Mouse (Mus musculus): ENCODE measurements at regions not wholly inside any gene's neighbourhood (a gene's known extent, or its start where the extent isn't known, plus 50 kb on each side); places are given as distances from the start of the nearest gene placed in this dataset.

DNA sequence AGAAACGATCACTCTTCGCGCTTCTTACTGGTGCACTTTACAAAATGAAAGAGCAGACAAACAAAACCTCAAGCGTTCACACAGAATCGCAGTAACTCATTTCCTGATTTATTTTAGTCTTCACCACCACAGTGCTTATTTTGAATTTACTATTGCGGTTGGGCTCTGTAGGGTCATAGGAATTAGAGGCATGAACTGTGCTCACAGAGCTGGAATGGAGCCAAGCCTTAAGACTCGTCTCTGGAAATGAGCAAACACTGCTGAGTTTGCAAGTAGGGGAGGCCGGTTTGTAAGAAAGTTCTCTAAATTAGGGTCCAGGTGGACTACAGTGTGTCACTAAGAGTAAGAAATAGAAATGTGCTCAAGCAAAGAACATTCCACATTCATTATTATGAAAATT lies 289.2 kb upstream of the Gjb5 start:
- no peak for ATAC-seq (replicated peaks; ENCODE audit: low read depth, poor library complexity, severe bottlenecking)

DNA sequence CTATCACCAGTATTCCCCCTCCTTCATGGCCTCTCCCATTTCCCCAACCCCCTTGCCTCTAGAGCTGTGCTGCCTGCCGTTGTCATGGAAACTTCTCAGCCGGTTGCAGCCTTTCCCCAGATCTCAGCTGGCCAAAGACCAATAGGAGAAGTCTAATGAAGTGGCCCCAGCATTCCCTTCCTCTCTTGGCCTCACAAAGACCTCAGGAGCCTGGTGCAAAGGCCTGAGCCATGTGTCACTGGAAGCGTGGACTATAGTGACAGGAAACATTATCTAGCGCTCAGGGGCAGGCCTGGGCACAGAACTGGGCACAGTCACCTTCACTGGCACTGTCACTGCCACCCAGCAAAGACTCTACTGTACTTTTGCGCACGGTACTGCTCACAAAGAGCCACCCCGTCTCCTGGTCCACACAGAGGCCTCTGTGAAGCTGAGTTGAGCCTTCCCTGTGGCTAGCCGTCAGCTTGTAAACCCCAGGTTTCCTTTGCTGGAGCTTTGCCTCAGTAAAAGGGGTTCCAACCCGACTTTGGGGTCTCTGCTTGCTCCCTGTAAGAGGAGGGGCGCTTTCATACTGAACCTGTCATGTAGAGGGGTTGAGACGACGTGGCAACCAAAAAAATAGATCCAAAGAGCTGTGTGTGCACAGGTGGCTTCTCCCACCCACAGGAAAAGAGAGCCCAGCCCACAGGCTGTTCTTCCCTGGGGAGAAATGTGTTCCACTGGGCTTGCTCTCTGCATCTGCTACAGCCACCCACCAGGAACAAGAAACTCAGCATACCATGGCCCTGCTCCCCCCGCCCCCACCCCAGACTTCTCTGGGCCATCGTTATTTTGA lies 282.5 kb upstream of the Gjb5 start:
- no peak for ATAC-seq (replicated peaks; ENCODE audit: low read depth, poor library complexity, severe bottlenecking)

DNA sequence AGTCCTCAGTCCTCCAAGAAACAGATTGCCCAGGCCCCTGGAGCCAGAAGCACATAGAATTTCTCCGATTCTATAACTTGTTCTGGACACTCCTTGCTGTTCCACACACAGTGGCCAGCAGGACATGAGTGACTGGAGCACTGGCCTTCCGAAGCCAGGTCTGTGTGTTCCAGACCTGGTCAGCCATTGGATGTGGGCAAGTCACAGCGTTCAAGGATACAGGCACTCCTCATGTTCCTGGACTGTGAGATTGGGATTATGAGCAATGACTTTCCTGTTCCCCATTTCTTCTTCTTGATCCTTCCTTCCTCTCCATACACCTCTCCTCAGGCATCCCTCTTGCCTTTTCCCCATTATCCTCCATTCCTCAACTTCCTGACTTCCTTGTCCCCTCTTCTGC lies 281.8 kb upstream of the Gjb5 start:
- no peak for ATAC-seq (replicated peaks; ENCODE audit: low read depth, poor library complexity, severe bottlenecking)

DNA sequence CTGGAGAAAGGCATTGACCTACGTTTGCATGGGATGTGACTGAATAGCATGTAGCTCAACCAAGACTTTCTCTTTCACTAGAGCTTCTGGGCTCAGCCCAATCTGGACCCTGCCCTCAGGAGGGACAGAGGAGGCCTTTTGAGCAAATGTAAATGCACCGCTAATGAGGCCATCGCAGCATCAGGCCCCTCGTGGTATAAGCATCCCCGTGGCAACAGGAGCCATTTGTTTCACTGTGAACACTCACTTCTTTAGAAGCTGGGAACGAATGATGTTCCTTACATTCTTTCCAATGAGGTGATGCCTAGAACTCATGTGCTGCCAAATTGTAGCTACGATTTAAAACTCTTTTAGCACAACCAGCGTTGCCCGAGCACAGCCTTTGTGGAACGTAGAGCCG lies 279.0 kb upstream of the Gjb5 start:
- no peak for ATAC-seq (replicated peaks; ENCODE audit: low read depth, poor library complexity, severe bottlenecking)

DNA sequence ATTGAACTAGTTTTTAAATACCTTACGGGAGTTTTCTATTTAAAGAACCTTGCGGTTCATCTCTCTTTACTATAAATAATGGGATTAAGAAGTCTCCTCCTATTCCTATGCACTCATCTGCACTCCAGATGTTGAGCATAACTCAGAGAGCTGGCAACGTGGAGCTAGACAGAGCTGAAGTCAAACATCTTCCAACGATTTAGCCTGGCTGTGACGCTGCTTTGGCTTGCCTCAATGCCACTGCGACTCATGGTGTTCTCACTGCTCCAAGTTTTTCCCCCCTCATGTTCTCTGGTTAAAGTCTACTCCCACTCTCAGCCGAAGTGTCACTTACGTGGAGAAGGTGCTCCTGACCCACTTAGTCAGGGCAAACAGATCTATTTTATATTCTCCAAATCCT lies 277.3 kb upstream of the Gjb5 start:
- no peak for ATAC-seq (replicated peaks; ENCODE audit: low read depth, poor library complexity, severe bottlenecking)

DNA sequence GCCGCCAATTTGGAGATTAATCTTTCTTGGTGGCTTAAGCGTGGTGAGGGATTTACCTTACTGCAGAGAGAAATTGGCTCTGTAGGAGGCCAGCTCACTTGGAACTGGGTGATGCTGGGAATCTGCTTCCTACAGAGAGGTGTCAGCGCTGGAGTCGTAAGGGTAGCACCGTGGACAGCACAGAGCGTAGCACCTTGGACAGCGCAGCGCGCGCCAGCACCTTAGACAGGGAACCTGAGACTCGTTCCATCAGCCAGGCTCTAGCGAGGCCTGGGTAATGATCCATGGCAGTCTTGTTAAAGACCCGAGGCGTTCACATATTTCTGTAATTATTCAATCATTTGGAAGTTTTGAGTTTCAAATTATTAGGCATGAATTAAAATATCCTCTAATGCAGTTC lies 261.9 kb upstream of the Gjb5 start:
- ATAC-seq (replicated peaks; ENCODE audit: low read depth, poor library complexity, severe bottlenecking) = no peak; the same call in 1 of the 2 replicates

DNA sequence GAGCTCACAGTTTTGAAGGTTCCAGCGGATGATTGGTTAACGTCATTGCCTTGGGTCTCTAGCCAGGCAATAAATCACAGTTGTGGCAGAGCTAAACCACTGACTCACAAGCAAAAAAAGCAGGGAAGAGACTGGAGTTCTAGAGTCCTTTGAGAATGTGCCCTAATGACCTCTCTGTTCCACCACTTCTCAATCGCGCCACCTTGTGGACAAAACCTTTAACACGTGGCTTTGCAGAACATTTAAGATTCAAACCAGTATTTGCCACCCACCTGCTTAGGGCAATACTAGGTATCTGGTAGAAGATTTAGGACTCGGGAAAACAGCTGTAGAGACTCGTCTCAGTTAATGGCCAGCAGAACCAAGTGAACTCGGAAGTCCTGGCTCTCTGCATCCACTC lies 254.8 kb upstream of the Gjb5 start:
- no peak for ATAC-seq (replicated peaks; ENCODE audit: low read depth, poor library complexity, severe bottlenecking)

DNA sequence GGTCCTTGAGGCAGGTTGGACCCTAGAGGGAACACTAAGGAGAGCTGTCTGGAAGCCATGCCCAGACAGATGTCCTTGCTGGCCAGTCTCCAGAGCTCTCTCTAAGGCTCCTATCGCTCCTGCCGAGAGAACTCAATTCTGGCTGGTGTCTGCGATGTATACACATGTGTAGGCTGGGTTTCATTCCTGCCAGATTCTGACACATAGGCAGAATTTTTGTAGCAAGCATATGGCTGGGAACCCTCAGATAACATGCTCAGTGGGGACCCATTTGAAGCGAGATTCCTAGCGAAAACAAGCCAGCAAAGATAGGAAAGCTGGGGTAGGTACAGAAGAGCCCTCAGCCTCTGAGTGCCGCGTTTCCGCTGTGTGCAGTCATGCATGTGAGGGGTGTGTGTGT lies 242.9 kb upstream of the Gjb5 start:
- ATAC-seq (replicated peaks; ENCODE audit: low read depth, poor library complexity, severe bottlenecking) = no peak

DNA sequence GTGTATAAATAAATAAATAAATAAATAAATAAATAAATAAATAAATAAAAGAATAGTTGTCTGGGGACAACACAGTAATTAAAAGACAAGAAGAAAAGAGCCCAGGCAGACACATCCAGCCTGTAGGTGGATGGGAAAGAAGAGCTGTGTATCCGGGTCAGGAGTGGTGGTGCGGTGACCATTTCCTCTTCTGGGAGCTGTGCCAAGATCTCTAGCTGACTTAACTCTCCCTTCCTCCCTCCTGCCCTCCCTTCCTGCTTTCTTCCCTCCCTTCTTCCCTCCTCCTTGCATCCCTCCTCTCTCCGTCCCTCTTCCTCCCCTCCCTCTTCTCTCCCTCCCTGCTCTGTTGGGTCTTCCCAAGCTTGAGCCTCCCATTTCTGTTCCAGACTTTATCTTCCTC lies 240.6 kb upstream of the Gjb5 start:
- ATAC-seq (replicated peaks; ENCODE audit: low read depth, poor library complexity, severe bottlenecking) = no peak

DNA sequence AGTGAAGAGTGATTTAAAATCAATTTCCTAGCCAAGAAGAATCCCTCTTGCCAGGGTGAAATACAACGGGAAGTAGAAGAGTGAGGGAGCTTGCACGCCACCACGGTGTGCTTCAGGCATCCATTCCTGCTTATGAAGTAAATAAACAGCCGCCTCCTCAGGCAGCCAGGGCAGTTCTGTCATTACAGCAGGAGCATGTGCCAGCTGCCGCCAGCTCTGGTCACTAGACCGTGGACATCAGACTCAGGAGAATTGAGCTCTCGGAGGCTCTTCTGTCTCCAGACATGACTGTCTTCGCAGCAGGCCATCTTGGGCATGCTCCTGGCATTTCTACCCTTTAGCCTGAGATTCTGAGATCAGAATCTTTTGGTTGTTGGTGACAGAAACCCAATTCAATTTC lies 236.1 kb upstream of the Gjb5 start:
- ATAC-seq (replicated peaks; ENCODE audit: low read depth, poor library complexity, severe bottlenecking) = no peak

DNA sequence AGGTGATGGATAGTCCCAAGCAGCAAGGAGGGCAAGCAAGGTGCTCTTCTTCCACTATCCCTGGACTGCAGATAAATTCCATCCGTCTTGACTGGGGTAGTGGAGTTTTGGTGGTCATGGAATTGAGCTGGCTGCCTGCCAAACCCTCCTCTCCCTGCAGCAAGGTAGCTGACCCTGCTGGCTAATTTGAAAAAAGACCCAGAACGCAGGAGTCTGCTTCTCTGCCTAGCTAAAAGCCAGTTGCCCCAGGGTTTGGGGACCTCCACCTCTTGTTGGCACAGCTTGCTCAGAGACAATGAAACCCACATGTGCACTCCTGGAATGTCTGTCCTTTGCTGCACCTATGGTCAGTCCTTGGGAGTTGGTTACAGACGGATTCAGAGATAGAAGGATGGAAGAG lies 233.6 kb upstream of the Gjb5 start:
- ATAC-seq (replicated peaks; ENCODE audit: low read depth, poor library complexity, severe bottlenecking) = no peak

DNA sequence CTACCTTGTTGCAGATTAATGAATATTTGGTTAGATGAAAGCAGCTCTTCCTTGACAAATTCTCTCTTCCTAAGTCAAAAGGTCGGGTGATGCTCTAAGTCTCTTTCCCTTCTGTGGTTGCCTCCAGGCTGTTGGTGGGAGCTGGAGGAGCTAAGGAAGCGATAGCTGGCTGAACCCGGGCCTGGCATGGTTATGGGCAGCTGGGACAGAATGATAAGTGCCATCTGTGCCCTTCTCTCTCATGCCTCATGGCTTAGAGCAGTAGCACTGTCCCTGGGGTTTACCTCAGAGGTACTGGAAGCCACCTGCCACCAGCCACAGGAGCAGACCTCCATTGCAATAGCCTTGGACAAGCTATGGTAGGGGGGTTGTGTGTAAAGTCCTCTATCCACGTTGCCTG lies 228.8 kb upstream of the Gjb5 start:
- no peak for ATAC-seq (replicated peaks; ENCODE audit: low read depth, poor library complexity, severe bottlenecking)

DNA sequence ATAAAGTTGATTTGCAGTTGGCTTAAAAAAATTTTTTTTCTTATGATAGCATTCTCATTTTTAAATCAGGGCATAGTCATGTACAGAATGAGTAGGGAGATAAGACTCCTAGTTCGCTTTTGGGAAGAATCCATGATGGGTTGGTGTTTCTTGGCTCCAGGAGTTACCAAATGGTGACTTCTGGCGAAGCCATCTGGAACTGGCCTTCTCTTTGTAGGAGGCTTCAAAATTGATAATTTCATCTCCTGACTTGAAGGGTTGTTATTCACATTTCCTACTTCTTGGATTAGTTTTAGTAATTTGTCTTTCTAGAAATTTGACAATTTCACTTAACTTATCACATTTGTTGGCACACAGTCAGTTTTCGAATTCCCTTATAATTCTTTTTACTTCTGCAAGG lies 218.5 kb upstream of the Gjb5 start:
- ATAC-seq (replicated peaks; ENCODE audit: low read depth, poor library complexity, severe bottlenecking) = no peak

DNA sequence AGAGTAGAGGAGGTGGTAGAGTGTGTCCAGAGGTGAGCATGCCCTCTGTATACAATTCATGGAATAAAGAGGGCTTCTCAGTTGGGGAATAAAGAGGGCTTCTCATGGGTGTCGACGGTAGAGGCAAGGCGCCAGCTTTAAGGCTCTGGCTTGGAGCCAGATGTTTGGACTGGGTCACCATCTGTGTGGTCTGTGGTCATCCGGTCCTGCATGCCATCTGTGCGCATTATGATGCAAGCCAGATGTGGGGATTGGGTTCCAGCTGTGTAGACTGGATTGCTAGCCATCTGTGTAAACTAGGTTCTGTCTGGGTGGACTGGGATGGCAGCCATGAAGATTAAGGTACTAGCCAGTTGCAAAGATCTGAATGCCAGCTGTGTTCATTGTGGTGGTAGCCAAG lies 204.6 kb upstream of the Gjb5 start:
- ATAC-seq (replicated peaks; ENCODE audit: low read depth, poor library complexity, severe bottlenecking) = no peak

DNA sequence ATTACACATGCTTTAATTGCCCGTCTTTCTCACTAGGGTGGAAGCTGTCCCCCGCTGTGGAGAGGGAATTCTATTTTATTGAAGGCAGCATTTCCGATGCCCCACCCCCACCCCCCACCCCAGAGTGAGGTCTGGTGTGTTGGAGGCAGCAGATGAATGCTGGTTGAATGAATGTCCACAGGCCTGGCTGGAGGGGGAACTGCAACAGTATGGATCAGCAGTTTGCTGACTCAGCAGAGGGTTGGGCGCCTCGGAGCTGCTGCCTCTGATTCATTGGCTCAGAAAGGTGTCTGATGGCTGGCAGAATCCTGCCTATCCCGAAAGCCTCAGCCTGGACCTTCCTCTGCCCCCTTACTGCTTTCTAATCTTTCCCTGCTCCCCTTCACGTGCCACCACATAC lies 200.6 kb upstream of the Gjb5 start:
- no peak for ATAC-seq (replicated peaks; ENCODE audit: low read depth, poor library complexity, severe bottlenecking)

DNA sequence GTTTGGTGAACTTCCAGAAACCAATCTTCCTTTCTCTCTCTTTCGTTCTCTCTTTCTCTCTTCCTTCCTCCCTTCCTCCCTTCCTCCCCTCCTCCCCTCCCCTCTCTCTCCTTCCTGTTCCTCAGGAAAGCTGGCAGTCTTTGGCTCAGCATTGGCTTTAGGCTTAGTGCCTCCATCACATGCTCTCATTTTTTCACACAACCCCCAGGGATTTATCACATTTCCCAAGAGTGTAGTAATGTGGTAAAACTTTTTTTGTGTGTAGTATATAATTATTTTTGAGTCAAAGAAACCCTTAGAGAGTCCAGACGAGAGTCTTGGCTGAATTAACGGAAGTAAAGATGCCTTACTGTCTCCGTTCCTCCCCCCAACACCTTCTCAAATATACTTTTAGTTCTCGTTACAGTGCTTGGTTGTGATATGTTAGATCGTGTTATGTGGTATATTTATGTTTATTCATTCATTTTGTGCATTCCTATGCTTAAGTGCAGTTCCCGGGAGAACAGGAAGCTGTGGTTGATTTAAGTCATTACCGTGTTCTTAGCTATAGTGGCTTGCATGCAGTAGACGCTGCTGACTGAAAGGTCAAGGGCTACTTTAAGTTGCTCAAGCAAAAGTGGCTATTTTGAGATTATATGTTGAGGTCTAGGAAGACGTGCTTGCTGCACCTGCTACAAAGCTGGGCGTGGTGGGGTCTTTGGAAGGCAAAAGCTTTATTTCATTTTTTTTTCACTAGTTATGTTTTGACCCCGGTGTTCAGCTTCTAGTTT lies 194.7 kb upstream of the Gjb5 start:
- ATAC-seq (replicated peaks; ENCODE audit: low read depth, poor library complexity, severe bottlenecking) = no peak

DNA sequence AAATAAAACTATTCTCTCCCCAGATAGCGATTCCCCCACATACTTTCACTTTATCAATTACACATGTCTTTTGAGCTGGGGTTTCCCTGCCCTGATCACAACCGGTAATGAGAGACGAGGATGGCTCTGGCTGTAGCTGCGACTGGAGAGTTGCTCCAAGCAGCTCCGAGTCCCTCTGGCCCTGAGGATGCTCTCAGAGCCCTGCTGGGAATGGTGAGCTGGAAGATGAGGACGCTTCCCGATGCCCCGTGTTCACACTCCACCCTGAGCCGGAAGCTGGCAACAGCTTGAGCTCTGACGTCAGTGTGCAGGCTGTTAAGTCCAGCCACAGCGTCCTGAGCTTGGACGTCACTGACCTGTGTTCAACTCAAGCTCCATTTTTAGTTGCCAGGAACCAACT lies 191.6 kb upstream of the Gjb5 start:
- no peak for ATAC-seq (replicated peaks; ENCODE audit: low read depth, poor library complexity, severe bottlenecking)

DNA sequence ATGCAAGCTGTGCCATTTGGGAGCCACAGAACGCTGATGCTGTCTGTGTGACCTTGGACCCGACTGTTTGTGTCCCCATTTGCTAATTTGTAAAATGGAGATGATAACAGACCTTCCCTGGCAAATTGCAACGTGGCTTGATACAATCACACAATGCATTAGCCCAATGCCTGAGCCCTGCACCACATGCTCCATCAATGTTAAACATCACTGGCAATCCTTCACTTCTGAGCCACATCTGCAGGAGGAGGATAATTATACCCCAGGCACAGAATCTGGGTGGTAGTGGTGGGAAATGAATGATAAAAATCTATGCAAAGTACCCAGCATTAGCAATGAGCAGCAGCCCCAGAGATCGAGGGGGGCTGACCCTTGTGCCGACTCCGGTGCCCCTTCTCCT lies 191.0 kb upstream of the Gjb5 start:
- no peak for ATAC-seq (replicated peaks; ENCODE audit: low read depth, poor library complexity, severe bottlenecking)

DNA sequence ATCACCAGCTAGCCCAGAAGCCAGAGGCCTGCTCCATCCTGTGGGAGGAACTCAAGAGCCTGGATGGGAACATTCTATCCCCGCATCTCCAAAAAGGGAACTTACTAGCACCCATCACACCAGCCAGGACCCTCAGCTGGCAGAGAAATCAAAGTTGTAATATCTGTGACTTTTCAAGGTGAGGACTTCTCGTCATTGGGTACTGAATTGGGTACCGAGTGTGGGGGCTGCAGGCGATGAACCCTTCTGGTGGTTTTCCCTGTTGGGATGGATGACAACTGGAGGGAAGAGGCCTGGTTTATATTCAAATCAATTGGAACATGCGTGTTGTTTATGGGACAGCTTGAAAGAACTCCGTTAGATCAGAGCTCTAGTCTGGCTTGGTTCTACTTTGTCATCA lies 187.1 kb upstream of the Gjb5 start:
- no peak for ATAC-seq (replicated peaks; ENCODE audit: low read depth, poor library complexity, severe bottlenecking)

DNA sequence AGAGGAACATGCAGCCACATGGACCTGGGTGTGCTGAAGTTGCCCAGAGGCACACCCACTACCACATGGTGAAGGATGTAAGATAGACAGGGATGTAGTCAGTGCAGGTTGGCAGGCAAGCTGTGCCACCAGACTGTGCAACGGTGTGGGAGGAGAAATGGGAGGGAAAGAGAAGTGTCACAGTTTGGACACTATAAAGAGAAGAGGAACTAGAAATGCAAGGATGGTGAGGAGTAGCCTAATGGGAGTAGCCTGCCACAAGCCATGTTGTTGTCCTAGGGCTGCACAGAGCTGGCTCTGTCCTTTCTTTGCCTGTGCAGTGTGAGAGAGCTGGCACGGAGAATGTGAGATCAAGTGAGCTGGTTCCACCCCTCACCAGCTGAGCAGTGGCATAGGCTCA lies 185.3 kb upstream of the Gjb5 start:
- ATAC-seq (replicated peaks; ENCODE audit: low read depth, poor library complexity, severe bottlenecking) = no peak

DNA sequence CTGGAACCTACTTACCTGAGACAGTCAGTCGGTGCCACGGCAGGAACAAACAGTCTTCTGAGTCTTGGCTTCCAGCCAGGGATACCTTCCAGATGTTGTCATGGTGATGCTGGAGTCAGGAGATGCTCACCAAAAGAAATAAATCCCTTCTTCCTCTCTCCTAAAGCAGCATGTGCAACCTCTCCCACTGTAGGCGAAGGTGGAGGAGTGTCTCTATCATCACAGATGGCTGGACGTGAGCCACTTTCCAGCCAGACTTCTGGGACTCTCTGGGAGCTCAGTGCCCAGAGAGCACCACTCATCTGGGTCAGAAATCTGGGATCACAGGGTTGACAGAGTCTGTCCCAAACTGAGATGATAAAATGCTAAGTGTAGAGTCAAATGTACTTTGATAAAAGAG lies 184.8 kb upstream of the Gjb5 start:
- ATAC-seq (replicated peaks; ENCODE audit: low read depth, poor library complexity, severe bottlenecking) = no peak

DNA sequence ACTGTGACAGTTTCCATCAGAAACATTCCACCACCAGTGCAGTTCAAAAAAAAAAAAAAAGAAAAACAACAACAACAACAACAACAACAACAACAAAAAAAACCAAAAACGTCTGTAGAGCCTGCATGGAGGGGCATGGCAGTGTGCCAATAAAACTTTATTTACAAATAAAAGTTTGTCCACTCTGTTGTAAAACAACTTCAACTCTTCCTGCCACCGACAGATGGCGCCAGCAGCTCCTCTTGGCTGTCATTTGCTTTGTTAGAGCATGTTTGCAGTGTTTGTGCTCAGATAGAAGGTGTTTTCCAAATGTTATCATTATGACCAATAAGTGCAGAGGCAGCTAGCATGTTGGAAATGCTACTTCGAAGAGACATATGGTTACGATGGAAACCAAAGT lies 179.0 kb upstream of the Gjb5 start:
- ATAC-seq (replicated peaks; ENCODE audit: low read depth, poor library complexity, severe bottlenecking) = no peak

Measured in common myeloid progenitor, adult 5-6 weeks (primary cell).